Mouse (Mus musculus): ENCODE data around the gene 2410137M14Rik. TPM values are rescaled to one million over a fixed set of nuclear protein-coding genes. Genes with fewer than 3 reads are reported as not detected.

The 2410137M14Rik gene
- polyA plus RNA-seq, 1 experiment from 2014 or later, result not detected

GRCm38 (mm10) chr17:36971172-36971850 is 9.7 kb downstream of the 2410137M14Rik start:
- H3K27me3 ChIP-seq, result peaks cover 6% of the 10 kb centered on the region
- TF ChIP-seq CTCF (IDR thresholded peaks at IDR 0.05), result no peak
- no peak for ATAC-seq
- POLR2A ChIA-PET, result no interaction called here
- in situ Hi-C loops (cut with MboI; ENCODE audit: low pct_unique_long_range_greater_than_20kb), result no loop called here
- CTCF ChIA-PET, result interaction anchor here (0.8 to 1.2 kb wide), 2 partner anchors 11 to 57 kb away, joined by 3 to 4 read pairs; no protein-coding TSS in a partner anchor
- no peak for DNase-seq (ENCODE audit: low read depth, low spot score)

GRCm38 (mm10) chr17:36970316-36970890 is 10.6 kb downstream of the 2410137M14Rik start:
- ChIA-PET CTCF (no interaction called here), POLR2A (no interaction called here)
- in situ Hi-C loops (cut with MboI; ENCODE audit: low pct_unique_long_range_greater_than_20kb), result no loop called here
- TF ChIP-seq CTCF (IDR thresholded peaks at IDR 0.05), result no peak
- peaks cover 6% of the 10 kb centered on the region for H3K27me3 ChIP-seq
- no peak for DNase-seq (ENCODE audit: low read depth, low spot score)
- no peak for ATAC-seq

GRCm38 (mm10) chr17:36966875-36967274 is 14.2 kb downstream of the 2410137M14Rik start:
- TF ChIP-seq CTCF (IDR thresholded peaks at IDR 0.05), result no peak
- DNase-seq (ENCODE audit: low read depth, low spot score) (no peak), ATAC-seq (no peak)
- POLR2A ChIA-PET, result no interaction called here
- CTCF ChIA-PET, result interaction anchor here (1.6 kb wide), 1 partner anchor 30 kb away, joined by 6 read pairs; no protein-coding TSS in a partner anchor
- no peaks in the 10 kb centered on the region for H3K27me3 ChIP-seq
- in situ Hi-C loops (cut with MboI; ENCODE audit: low pct_unique_long_range_greater_than_20kb), result no loop called here

GRCm38 (mm10) chr17:36961125-36961524 is 19.9 kb downstream of the 2410137M14Rik start:
- no peak for TF ChIP-seq CTCF (IDR thresholded peaks at IDR 0.05)
- no peak for DNase-seq (ENCODE audit: low read depth, low spot score)
- POLR2A ChIA-PET, result no interaction called here

GRCm38 (mm10) chr17:36958884-36959283 is 22.2 kb downstream of the 2410137M14Rik start:
- no peaks in the 10 kb centered on the region for H3K27me3 ChIP-seq
- TF ChIP-seq CTCF (IDR thresholded peaks at IDR 0.05), result no peak
- CTCF ChIA-PET, result interaction anchor here (2.0 kb wide), 1 partner anchor 15 kb away, joined by 5 read pairs; no protein-coding TSS in a partner anchor
- no peak for DNase-seq (ENCODE audit: low read depth, low spot score)
- no peak for ATAC-seq
- in situ Hi-C loops (cut with MboI; ENCODE audit: low pct_unique_long_range_greater_than_20kb), result loop anchor here (5.0 kb wide), 1 partner anchor 88 kb away; the partner anchor contains the start of gene Gabbr1
- POLR2A ChIA-PET, result interaction anchor here (1.9 kb wide), 1 partner anchor 70 kb away, joined by 4 read pairs; no protein-coding TSS in a partner anchor

More at GRCm38 (mm10) chr17:36961125-36961524, 19.9 kb downstream of the 2410137M14Rik start:
- H3K27me3 ChIP-seq, result no peaks in the 10 kb centered on the region
- ATAC-seq, result no peak
- in situ Hi-C loops (cut with MboI; ENCODE audit: low pct_unique_long_range_greater_than_20kb), result no loop called here
- CTCF ChIA-PET, result no interaction called here

GRCm38 (mm10) chr17:36957999-36958743 is 22.9 kb downstream of the 2410137M14Rik start, which contains the start of the genes Znrd1 and Znrd1as:
Gene Znrd1 (minus strand): TSS chr17:36958559.
Gene Znrd1as (plus strand): TSS chr17:36958592.
- ATAC-seq (peak; percentile 88), DNase-seq (ENCODE audit: low read depth, low spot score) (peak; percentile 82)
- H3K27me3 ChIP-seq, result no peaks in the 10 kb centered on the region
- CTCF ChIA-PET, result interaction anchor here (1.0 to 2.0 kb wide), 2 partner anchors 14 to 125 kb away, joined by 3 to 5 read pairs; no protein-coding TSS in a partner anchor
- POLR2A ChIA-PET, result interaction anchor here (1.9 kb wide), 1 partner anchor 70 kb away, joined by 4 read pairs; no protein-coding TSS in a partner anchor
- in situ Hi-C loops (cut with MboI; ENCODE audit: low pct_unique_long_range_greater_than_20kb), result loop anchor here (5.0 kb wide), 1 partner anchor 89 kb away; the partner anchor contains the start of gene Gabbr1
- TF ChIP-seq CTCF (IDR thresholded peaks at IDR 0.05), result no peak

- DNase-seq (ENCODE audit: low read depth, low spot score) (no peak), ATAC-seq (no peak)
- ChIA-PET CTCF (no interaction called here), POLR2A (no interaction called here)
- in situ Hi-C loops (cut with MboI; ENCODE audit: low pct_unique_long_range_greater_than_20kb), result no loop called here
- no peak for TF ChIP-seq CTCF (IDR thresholded peaks at IDR 0.05)
- H3K27me3 ChIP-seq, result no peaks in the 10 kb centered on the region
Observed at GRCm38 (mm10) chr17:36953062-36953461, 28.0 kb downstream of the 2410137M14Rik start.

- POLR2A ChIA-PET, result no interaction called here
Observed at GRCm38 (mm10) chr17:36952631-36953030, 28.4 kb downstream of the 2410137M14Rik start.

GRCm38 (mm10) chr17:36950981-36951947 is 29.8 kb downstream of the 2410137M14Rik start, which contains the start of gene Ppp1r11:
Gene Ppp1r11 (minus strand): TSS chr17:36951741.
- ChIA-PET CTCF (no interaction called here), POLR2A (no interaction called here)
- peak; percentile 94 for ATAC-seq

More at GRCm38 (mm10) chr17:36952631-36953030, 28.4 kb downstream of the 2410137M14Rik start:
- no peaks in the 10 kb centered on the region for H3K27me3 ChIP-seq
- DNase-seq (ENCODE audit: low read depth, low spot score), result no peak
- CTCF ChIA-PET, result no interaction called here
- TF ChIP-seq CTCF (IDR thresholded peaks at IDR 0.05), result no peak
- in situ Hi-C loops (cut with MboI; ENCODE audit: low pct_unique_long_range_greater_than_20kb), result no loop called here
- ATAC-seq, result no peak

More at GRCm38 (mm10) chr17:36950981-36951947, 29.8 kb downstream of the 2410137M14Rik start, which contains the start of gene Ppp1r11:
- in situ Hi-C loops (cut with MboI; ENCODE audit: low pct_unique_long_range_greater_than_20kb), result no loop called here
- no peak for TF ChIP-seq CTCF (IDR thresholded peaks at IDR 0.05)
- no peaks in the 10 kb centered on the region for H3K27me3 ChIP-seq
- peak; percentile 86 for DNase-seq (ENCODE audit: low read depth, low spot score)

All from Patski (cell line).